Mouse (Mus musculus) G1E-ER4 (cell line): Measurements from ENCODE around the gene Vapb. TPM values are rescaled to one million over a fixed set of nuclear protein-coding genes. Genes with fewer than 3 reads are reported as not detected.

ENCODE experiments used
- GATA1 ChIP-seq: IDR thresholded peaks from one replicate; pipeline ENCODE4 v1.8.0; 2012; ENCODE audit warnings: low read length, inconsistent platforms
- polyA plus RNA-seq: library from polyadenylated mRNA; stranded (reverse); fragments of >175 nt; gene quantifications from 2 replicates; pipeline ENCODE4 v1.2.3, GENCODE M21; 2012

Vapb gene
- polyA plus RNA-seq, 1 experiment: 25.3 TPM

DNA sequence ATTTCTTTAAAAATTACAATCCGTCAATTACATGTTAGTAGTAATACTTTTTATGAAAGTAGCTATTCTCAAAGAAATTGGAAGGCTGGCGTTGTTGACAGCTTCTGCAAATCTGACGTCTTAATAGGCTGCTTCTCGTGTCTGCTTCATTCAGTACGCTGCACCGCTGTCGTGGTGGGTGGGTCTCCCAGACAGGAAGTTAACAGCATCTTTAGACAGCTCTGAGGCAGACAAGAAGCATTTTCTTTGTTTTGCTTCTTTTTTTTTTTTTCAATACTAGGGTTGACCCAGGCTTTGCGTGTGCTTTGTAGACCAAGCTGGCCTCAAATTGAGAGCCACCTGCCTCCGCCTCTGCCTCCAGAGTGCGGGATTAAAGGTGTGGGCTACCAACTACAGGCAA is 31.9 kb downstream of the Vapb start:
- TF ChIP-seq GATA1: no peak

DNA sequence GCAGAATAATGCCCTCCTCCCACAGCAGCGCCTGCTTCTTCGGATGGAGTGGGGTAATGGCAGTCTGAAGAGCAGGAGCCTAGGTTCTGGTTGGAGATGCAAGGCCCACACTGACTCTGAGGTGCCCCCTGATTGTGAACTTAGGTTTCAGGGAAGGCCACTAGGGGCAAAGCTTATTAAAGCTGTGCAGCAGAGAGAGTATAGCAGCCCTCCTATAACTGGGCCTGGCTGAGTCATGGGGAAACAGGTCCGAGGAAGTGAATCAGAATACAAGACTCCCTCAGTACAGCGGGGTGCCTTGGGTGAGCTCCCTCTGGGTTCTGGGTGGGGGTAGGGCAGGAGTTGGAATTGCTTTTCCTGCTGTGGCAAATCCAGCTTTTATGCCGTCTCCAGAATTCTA is 33.3 kb downstream of the Vapb start:
- no peak for TF ChIP-seq GATA1

DNA sequence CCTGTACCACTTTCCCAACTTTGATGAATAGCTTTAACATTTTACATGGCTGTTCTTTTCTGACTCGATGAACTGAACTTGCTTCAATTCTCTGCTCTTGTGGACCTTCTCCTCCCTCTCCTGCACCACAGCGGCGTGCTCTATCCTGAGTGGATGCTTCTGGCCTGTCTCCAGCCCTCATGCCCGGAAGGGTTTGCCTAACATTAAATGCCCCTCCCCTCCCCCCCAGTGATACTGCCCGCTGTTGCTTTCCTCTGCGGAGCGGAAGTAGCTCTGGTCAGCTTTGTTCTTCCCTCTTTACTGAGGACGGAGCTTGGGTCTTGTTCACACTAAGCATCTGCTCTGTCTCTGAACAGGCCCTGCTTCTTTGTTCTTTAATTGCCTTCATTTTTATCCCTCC is 34.4 kb downstream of the Vapb start:
- no peak for TF ChIP-seq GATA1

DNA sequence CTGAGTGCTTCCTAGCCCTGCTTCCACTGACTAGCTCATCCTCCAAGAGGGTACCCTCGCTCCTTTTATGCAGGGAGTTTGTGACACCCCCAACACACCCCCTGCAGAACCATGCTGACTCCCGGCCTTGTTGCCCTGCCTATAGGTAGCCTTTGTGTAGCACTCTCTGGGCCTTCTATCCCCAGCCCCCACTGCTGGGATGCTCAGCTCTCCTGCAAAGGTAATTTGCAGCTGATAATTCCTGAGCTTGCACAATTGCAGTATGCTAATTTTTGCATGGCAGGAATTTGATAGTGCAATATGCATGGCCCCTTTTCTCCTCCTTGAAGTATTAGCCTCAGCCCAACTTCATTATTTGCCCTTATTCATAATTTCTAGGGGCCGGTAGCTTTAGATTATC is 38.2 kb downstream of the Vapb start:
- no peak for TF ChIP-seq GATA1

DNA sequence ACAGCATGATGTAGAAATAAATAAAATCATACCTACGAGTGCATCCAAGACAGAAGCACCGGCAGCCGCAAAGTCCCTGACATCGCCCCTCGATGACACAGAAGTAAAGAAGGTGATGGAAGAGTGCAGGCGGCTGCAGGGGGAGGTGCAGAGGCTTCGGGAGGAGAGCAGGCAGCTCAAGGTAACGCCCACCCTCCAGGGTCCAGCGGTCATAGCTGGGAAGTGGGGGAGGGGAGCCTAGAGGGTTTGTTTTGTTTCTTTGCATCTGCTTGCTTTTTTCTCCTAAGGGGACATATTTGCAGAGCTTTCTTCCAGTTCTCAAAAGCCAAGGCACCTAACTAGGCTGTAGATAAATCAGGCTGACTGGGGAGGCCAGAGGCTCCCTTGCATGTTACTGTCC is 38.8 kb downstream of the Vapb start:
- TF ChIP-seq GATA1: no peak

DNA sequence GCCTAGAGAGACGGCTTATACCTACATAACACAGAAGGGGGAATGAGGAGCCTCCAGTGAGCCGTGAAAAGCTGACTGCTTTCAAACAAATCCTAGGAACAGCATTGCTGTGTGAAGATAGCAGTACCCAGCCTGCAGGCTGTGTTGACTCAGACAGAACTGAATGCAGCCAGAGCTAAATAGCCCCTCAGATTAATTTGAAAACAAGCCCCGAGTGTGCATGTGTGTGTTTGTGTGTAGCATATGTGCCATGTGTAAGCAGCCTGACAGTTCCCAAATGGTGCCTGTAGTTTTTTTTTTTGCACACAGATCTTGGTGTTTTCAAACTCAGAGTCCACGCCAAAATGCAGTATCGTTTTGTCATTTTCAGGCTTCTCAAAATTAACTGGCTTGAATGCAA is 43.6 kb downstream of the Vapb start:
- TF ChIP-seq GATA1: no peak

DNA sequence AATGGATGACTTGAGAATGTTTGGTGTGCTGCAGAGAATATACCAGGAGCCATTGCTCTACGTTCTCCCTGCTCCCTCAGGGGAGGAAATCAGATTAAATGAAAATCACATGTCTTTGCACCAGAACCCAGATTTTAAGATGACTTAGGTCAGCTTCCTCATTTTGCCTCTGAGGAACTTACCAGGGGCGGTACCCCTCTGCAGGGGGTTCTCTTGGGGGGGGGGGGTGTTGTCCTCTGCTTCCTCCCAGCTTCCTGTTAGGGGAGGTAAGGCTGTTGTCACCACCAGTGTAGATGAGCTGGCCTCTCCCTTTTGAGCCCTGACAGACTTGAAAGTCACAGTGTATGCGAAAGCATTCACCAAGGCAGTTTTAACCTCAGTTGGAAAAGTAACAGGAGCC is 47.1 kb downstream of the Vapb start:
- TF ChIP-seq GATA1: no peak

DNA sequence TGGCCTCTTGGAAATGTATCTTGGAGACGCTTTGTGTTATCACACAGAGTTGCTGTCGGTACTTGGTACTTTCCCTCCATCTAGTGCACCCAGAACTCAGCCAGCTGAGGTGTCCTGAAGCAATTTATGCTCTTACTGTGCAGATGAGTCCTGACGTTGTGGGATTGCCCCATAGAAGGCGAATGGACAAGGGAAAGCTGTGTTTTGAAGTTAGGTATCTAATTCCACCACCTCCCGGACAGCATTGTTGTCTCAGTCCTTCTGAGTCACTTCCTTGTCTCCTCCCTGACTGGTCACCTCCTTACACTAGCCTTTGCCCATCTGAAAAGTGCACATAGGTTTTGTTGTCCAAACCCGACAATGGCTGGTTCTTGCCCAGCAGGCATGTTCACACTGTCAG is 47.6 kb downstream of the Vapb start:
- TF ChIP-seq GATA1: no peak

DNA sequence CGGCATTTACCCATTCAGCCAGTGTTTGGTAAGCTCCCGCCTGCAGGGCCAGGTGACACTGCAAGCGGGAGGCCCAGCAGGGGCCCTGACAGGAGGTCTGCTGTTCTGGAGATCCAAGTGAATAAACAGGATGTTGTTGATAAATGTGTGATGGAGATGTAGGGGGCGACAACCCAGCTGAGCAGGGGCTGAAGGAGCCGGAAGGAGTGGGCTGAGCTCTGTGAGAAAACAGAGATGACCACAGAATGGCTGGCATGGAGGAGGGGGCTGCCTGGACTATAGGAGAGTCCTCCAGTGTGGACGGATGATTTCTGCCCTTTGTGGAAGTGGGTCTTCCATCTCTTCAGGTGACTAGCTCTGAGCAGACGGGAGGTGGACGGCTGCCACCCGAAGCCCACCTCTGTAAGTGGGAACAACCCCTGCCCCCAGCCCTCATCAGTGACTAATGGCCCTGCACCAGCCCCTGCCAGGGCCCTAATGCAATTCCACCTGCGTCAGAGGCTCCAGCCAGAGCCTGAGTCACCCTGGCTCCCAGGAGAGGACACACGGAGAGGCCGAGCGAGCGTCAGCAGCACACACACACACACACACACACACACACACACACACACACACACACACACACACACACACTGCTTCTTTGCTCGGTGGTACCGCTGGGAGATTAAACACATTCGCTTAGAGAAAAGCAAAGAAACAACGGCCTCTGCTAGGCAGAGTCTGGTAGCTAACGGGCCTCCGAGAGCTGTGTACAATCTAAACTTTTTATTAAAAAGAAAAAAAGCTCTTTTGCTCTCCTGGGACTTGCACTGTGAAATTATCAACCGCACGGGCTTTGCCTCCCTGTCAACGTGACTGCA is 52.9 kb downstream of the Vapb start:
- TF ChIP-seq GATA1: no peak

DNA sequence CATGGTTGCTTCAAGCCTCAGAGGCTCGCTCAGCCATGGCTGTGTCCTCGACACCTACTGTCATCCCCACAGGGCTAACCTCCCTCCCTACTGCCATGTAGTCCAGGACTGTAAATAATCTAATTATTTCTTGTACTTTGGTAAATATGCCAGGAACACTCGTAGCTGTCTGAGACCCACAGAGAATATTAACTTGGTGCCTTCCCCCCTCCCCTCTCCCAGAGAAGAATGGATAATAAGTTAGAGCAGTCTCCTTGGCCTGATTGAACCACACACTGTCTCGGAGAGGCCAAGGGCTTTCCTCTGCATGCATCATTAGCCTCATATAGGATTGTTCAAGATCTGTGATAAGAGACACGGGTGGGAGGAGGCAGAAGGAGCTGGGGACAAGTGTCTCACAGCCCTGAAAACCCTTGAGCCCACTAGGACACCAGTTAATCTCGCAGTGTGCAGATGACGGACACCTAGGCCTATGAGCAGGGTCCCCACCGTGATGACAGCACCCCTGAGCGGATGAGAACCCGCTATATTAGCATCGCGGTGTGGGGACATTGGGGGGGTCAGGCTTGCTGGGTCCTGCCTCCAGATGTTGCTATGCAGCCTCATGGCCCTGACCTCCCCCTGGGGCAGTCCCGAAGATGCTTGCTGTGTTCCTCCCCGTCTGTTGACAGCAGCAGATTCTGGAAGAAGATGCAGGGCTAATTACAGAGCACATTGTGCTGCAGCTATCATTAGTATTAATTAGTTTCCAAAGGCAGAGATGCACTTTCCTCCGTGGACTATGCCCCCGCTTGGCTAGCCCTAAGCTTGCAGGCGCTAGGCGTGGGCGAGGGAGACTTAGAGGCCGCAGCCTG is 54.8 kb downstream of the Vapb start:
- TF ChIP-seq GATA1: no peak

DNA sequence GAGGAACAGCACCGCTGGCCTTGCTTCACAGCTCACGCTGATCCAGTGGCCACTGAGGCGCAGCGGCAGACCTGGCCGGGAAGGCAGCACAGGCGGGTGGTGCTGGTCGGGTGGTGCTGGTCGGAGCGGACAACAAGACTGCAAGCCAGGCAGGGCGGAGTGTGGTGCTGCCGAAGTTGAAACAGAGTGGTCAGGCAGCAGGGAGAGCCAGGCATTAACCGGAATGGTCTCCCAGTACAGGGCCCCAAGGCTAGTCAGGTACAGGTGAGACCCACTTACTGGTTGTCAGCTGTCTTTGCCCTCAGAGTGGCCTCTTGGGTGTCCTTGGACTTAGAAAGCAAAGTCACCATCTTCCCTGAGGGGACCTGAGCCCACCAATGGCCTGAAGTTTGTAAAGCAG is 56.7 kb downstream of the Vapb start:
- no peak for TF ChIP-seq GATA1

DNA sequence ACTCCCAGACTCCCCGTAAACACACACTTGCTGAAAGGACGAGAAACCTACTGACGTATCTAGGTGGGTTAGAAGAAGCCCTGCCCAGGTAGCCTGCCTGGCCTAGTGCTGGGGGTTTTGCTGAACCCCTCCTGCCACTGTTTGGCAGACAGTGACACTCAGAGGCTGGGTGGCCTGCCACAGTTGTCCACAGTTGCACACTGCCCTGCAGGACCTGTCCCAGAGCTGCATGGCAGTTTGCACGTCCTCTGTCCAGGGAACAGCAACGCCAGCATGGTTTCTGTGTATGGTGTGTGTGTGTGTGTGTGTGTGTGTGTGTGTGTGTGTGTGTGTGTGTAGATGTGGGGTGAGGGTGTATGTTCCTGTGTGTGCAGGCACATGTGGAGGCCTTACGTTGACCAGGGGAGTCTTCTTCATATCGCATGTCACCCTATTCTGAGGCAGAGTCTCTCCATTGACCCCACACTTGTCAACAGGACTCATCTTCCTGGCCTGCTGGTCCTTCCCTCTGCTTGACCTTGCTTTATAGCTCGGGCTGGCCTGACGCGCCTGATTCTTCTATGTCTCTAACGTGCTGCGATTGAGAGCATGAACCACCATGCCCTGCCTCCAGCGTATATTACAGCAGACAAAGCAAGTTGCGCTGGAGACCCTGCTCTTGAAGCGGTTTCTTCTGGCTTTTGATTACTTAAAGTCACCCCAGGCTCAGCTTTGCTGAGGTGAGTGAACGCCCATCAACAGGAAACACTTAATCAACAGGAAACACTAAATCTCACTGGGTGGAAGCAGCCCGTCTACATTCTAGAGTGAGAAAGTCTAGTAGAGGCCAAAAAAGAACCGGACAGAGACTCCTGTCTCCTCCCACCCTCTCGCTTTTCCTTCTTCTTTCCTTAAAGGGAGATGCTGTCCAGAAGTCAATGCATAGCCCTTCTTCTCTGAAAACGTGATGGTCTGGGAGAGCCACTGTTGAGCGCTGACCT is 57.5 kb downstream of the Vapb start:
- no peak for TF ChIP-seq GATA1

DNA sequence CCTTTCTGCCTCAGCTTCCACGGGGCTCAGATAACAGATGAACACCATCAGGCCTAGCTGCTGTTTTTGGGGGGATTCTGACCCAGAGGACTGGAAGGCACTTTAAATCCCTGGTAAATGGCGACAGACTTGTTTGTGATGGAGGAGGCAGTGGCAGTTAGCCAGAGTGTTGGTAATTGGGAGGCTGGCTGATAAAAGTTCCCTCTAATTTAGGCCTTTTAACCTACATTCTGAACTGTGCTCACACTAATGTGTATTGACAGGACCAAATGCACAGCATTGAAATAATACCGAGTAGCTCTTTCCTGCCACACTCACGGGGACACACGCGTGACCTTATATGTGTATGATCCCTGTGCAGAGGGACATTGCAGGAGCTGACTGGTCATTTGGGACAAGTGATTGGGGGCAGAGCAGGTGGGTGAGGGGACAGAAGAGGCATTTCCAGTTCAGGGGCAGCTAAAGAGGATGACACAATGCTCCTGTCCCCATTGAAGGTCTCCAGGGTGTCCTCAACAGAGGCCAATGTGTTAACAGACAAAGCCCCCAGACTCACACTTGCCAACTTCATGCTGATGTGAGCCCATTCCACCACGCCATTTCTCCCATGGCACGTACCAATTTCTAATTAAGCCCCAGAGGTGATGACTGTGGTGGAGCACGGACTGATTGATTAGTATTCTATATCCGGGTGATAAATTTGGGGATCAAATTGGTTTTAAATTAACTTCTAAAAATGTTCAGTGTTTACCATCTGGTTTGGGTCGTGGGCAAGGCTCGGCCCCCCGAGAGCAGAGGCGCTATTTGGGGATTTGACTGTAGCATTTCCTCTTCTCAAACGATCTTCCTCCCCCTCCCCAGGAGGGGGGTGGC is 58.7 kb downstream of the Vapb start:
- no peak for TF ChIP-seq GATA1

DNA sequence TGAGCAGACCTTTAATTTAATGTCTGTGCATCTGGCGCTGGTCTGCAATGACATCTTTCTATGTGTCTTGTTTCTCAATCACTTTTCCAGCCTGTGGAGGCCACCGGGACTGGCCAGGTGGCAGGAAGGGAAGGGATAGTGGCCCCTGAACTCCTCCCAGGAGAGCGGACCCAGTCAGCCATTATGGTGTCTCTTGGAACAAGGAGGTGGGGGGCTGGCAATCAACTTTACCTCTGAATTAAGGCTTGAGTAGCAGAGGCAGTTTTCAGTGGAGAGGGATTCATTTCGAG is 59.3 kb downstream of the Vapb start:
- TF ChIP-seq GATA1: no peak

DNA sequence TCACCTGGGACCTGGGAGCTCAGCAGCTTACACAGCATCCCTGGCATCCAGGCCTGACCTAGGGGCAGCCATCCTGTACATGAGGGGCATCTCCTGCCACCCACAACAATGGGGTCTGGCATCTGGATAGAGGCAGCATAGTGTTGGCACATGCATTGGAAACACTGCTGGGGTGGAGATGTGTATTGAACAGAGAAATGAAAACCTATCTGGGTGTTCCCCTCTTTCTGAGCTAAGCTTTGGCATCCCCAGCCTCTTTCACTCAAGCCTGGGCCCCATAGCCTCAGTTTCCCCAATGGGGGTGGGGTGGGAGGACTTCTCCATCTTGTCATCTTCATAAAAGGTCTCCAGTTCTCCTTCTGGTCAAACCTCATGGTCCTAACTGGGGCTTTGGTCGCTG is 62.2 kb downstream of the Vapb start:
- no peak for TF ChIP-seq GATA1
